Comparison of ENCODE assay signal across 10 mouse cellular contexts in genomic region chr5:144703464-144704368, GRCm38 (mm10). TPM values are rescaled to one million over a fixed set of nuclear protein-coding genes. Genes with fewer than 3 reads are reported as not detected.
A peak's percentile ranks its signal among the peaks of the same experiment; 100 is the strongest.
DNase-seq lines count a peak whose midpoint lies in the region; ATAC-seq lines count a peak whose summit lies in the region.
"Had no signal": no experiment of that assay in that cellular context is flagged by ENCODE, and none has a peak within 500 bp of the region (broad histone marks: within the 10 kb centered on the region; RNA-seq: fewer than 3 reads in every experiment).

No protein-coding gene starts in this region.

- H3K4me1 ChIP-seq in neural tube, embryonic 11.5 days (ENCODE audit: control insufficient read depth, insufficient read depth, low read length) = no peaks in the 10 kb centered on the region
- H3K4me1 ChIP-seq in embryonic facial prominence, embryonic 15.5 days = 0 out of 2 replicates have a peak, but pooled peaks cover 6% of the 10 kb centered on the region
- no peaks in the 10 kb centered on the region for H3K4me1 ChIP-seq in stomach, embryonic 16.5 days (ENCODE audit: control insufficient read depth, insufficient read depth, low read length)

- no peak overlapping the region for H3K9ac ChIP-seq in neural tube, embryonic 11.5 days (ENCODE audit: low read length)
- no peak overlapping the region for H3K9ac ChIP-seq in embryonic facial prominence, embryonic 15.5 days
- no peak overlapping the region for H3K9ac ChIP-seq in stomach, embryonic 16.5 days (ENCODE audit: low read length)

- H3K9me3 ChIP-seq in neural tube, embryonic 11.5 days (ENCODE audit: control insufficient read depth, low read length) = no peaks in the 10 kb centered on the region
- no peaks in the 10 kb centered on the region for H3K9me3 ChIP-seq in embryonic facial prominence, embryonic 15.5 days (replicated peaks)
- H3K9me3 ChIP-seq in stomach, embryonic 16.5 days (replicated peaks; ENCODE audit: control insufficient read depth, low read length) = 0 out of 2 replicates have a peak, but pooled peaks cover 2% of the 10 kb centered on the region

- 67% methylated on average over 20 of the region's 20 CpGs for WGBS in neural tube, embryonic 11.5 days
- WGBS in embryonic facial prominence, embryonic 15.5 days = 43% methylated on average over 20 of the region's 20 CpGs
- 53% methylated on average over 20 of the region's 20 CpGs for whole genome bisulfite sequencing in stomach, embryonic 16.5 days

- no peaks in the 10 kb centered on the region for H3K27me3 ChIP-seq in neural tube, embryonic 11.5 days (ENCODE audit: control insufficient read depth, insufficient read depth, low read length)
- H3K27me3 ChIP-seq in embryonic facial prominence, embryonic 15.5 days = peaks cover 2% of the 10 kb centered on the region; the same call in 1 of the 2 replicates
- H3K27me3 ChIP-seq in stomach, embryonic 16.5 days (ENCODE audit: control insufficient read depth, insufficient read depth, low read length) = no peaks in the 10 kb centered on the region

- H3K4me2 ChIP-seq in neural tube, embryonic 11.5 days (ENCODE audit: low read depth) = no peak overlapping the region
- H3K4me2 ChIP-seq in embryonic facial prominence, embryonic 15.5 days (replicated peaks) = no peak overlapping the region
- no peak overlapping the region for H3K4me2 ChIP-seq in stomach, embryonic 16.5 days (ENCODE audit: low read depth, low read length)

- H3K27ac ChIP-seq in neural tube, embryonic 11.5 days (ENCODE audit: low read depth, low read length) = no peak overlapping the region
- H3K27ac ChIP-seq in embryonic facial prominence, embryonic 15.5 days (replicated peaks) = no peak overlapping the region
- H3K27ac ChIP-seq in stomach, embryonic 16.5 days (ENCODE audit: low read length) = peak overlapping the region; percentile 70

- peak; percentile 26 for DNase-seq in neural tube, embryonic 11.5 days (ENCODE audit: low spot score)
- DNase-seq in neural tube, embryonic 10.5 days (ENCODE audit: extremely low spot score, low spot score) = no peak
- peak; percentile 44 for DNase-seq in layer of hippocampus, adult 9-11 months
- no peak for DNase-seq in heart, adult 8-10 months (ENCODE audit: low spot score)
- DNase-seq: liver had no signal

- no peak overlapping the region for H3K4me3 ChIP-seq in neural tube, embryonic 11.5 days (ENCODE audit: low read depth, low read length)
- no peak overlapping the region for H3K4me3 ChIP-seq in embryonic facial prominence, embryonic 15.5 days (replicated peaks)
- H3K4me3 ChIP-seq in stomach, embryonic 16.5 days (replicated peaks; ENCODE audit: low read length) = no peak overlapping the region

- no peaks in the 10 kb centered on the region for H3K36me3 ChIP-seq in neural tube, embryonic 11.5 days (ENCODE audit: control insufficient read depth, insufficient read depth, low read length)
- H3K36me3 ChIP-seq in embryonic facial prominence, embryonic 15.5 days = no peaks in the 10 kb centered on the region
- no peaks in the 10 kb centered on the region for H3K36me3 ChIP-seq in stomach, embryonic 16.5 days (ENCODE audit: control insufficient read depth, insufficient read depth, low read length)

- ATAC-seq in neural tube, embryonic 11.5 days (ENCODE audit: insufficient read depth, low FRiP score, low TSS enrichment) = peak; percentile 63; the same call in 1 of the 2 replicates
- ATAC-seq in embryonic facial prominence, embryonic 15.5 days (ENCODE audit: insufficient number of reproducible peaks, low FRiP score, low TSS enrichment, low read depth) = peak; percentile 39; the same call in 1 of the 2 replicates
- peak; percentile 77 for ATAC-seq in stomach, embryonic 16.5 days (ENCODE audit: insufficient read depth, low FRiP score)
- no peak for ATAC-seq in granulocyte monocyte progenitor cell, adult 5-6 weeks (replicated peaks; ENCODE audit: poor library complexity, severe bottlenecking)
- ATAC-seq: inflammation-experienced regulatory T-cells, adult 6 months; Patski had no signal

RNA-seq across cellular contexts. Expression of gene Tmem130, which starts 57.9 kb away (rescaled TPM):
- 18.4 and 19.6 TPM in 2 replicates for polyA plus RNA-seq in neural tube, embryonic 11.5 days (2014; fragmentation: Nextera tagmentation; extraction: Ambion mirVana)
- 1.8 and 2.3 TPM in 2 replicates for polyA plus RNA-seq in embryonic facial prominence, embryonic 15.5 days (2015; fragmentation: Nextera tagmentation; extraction: Ambion mirVana)
- polyA plus RNA-seq in stomach, embryonic 16.5 days (2015; fragmentation: Nextera tagmentation; extraction: Ambion mirVana) = 3.2 and 3.9 TPM in 2 replicates
- total RNA-seq in heart, adult 8-10 months (2022) = under 1 TPM; 0.20 to 0.82 (median 0.45) TPM
- total RNA-seq in granulocyte monocyte progenitor cell, adult 5-6 weeks (2014; fragmentation: Nextera tagmentation) = 1.6 TPM in 1 of 2 replicates, not detected in the other
- not detected in 2 replicates for total RNA-seq in granulocyte monocyte progenitor cell, adult 5-6 weeks (2017)
- polyA plus RNA-seq: inflammation-experienced regulatory T-cells, adult 6 months had no signal

Comparison
In these comparisons a context has a peak if more than half of its experiments do, and no peak if none do; other contexts are left out.
1. DNase-seq: peak in neural tube, embryonic 11.5 days (single experiment) and layer of hippocampus, adult 9-11 months (single experiment); none in neural tube, embryonic 10.5 days (single experiment) and heart, adult 8-10 months (single experiment).